Mouse (Mus musculus): ENCODE measurements at regions not wholly inside any gene's neighbourhood (a gene's known extent, or its start where the extent isn't known, plus 50 kb on each side); places are given as distances from the start of the nearest gene placed in this dataset.

- Histone ChIP-seq H3K27me3 (no peaks in the 10 kb centered on the region), H3K27ac (no peak overlapping the region), H3K4me1 (replicated peaks) (no peaks in the 10 kb centered on the region), H3K4me2 (replicated peaks) (no peak overlapping the region), H3K4me3 (replicated peaks) (no peak overlapping the region), H3K9me3 (no peaks in the 10 kb centered on the region), H3K9ac (replicated peaks) (no peak overlapping the region), H3K36me3 (no peaks in the 10 kb centered on the region)
- ATAC-seq, result no peak
- 86% methylated on average over 3 of the region's 3 CpGs for WGBS
Measured at GRCm38 (mm10) chr8:41556819-41557218, 139.9 kb upstream of the Frg1 start.

GRCm38 (mm10) chr8:41552747-41553534 is 136.1 kb upstream of the Frg1 start:
- Histone ChIP-seq H3K4me2 (replicated peaks) (no peak overlapping the region), H3K36me3 (no peaks in the 10 kb centered on the region), H3K9ac (replicated peaks) (no peak overlapping the region), H3K27ac (no peak overlapping the region), H3K4me3 (replicated peaks) (no peak overlapping the region), H3K27me3 (no peaks in the 10 kb centered on the region), H3K9me3 (no peaks in the 10 kb centered on the region), H3K4me1 (replicated peaks) (no peaks in the 10 kb centered on the region)
- no peak for ATAC-seq
- 81% methylated on average over 8 of the region's 8 CpGs for WGBS

- Histone ChIP-seq H3K4me1 (replicated peaks) (no peaks in the 10 kb centered on the region), H3K9ac (replicated peaks) (no peak overlapping the region), H3K4me3 (replicated peaks) (no peak overlapping the region), H3K36me3 (no peaks in the 10 kb centered on the region), H3K9me3 (no peaks in the 10 kb centered on the region), H3K4me2 (replicated peaks) (no peak overlapping the region), H3K27ac (no peak overlapping the region), H3K27me3 (no peaks in the 10 kb centered on the region)
- ATAC-seq, result no peak
- WGBS, result 86% methylated on average over 15 of the region's 15 CpGs
Measured at GRCm38 (mm10) chr8:41551925-41552414, 135.1 kb upstream of the Frg1 start.

GRCm38 (mm10) chr8:41550095-41550420 is 133.2 kb upstream of the Frg1 start:
- no peak for ATAC-seq
- H3K4me1 ChIP-seq (replicated peaks), result no peaks in the 10 kb centered on the region
- no peak overlapping the region for H3K4me3 ChIP-seq (replicated peaks)
- H3K27me3 ChIP-seq, result no peaks in the 10 kb centered on the region
- no peak overlapping the region for H3K27ac ChIP-seq
- H3K9me3 ChIP-seq, result no peaks in the 10 kb centered on the region
- 86% methylated on average over 2 of the region's 2 CpGs for WGBS
- no peak overlapping the region for H3K9ac ChIP-seq (replicated peaks)
- no peaks in the 10 kb centered on the region for H3K36me3 ChIP-seq
- no peak overlapping the region for H3K4me2 ChIP-seq (replicated peaks)

- ATAC-seq, result no peak
- H3K4me3 ChIP-seq (replicated peaks), result no peak overlapping the region
Measured at GRCm38 (mm10) chr8:41549220-41550094, 132.6 kb upstream of the Frg1 start.

GRCm38 (mm10) chr8:41547730-41548368 is 131.0 kb upstream of the Frg1 start:
- H3K27me3 ChIP-seq, result no peaks in the 10 kb centered on the region
- 92% methylated on average over 7 of the region's 7 CpGs for WGBS
- no peak overlapping the region for H3K27ac ChIP-seq
- no peak overlapping the region for H3K4me3 ChIP-seq (replicated peaks)
- H3K36me3 ChIP-seq, result no peaks in the 10 kb centered on the region
- no peaks in the 10 kb centered on the region for H3K4me1 ChIP-seq (replicated peaks)
- ATAC-seq, result no peak
- no peaks in the 10 kb centered on the region for H3K9me3 ChIP-seq
- H3K4me2 ChIP-seq (replicated peaks), result no peak overlapping the region
- H3K9ac ChIP-seq (replicated peaks), result no peak overlapping the region

More at GRCm38 (mm10) chr8:41549220-41550094, 132.6 kb upstream of the Frg1 start:
- Histone ChIP-seq H3K4me2 (replicated peaks) (no peak overlapping the region), H3K36me3 (no peaks in the 10 kb centered on the region), H3K9ac (replicated peaks) (no peak overlapping the region), H3K27me3 (no peaks in the 10 kb centered on the region), H3K9me3 (no peaks in the 10 kb centered on the region), H3K27ac (no peak overlapping the region), H3K4me1 (replicated peaks) (no peaks in the 10 kb centered on the region)
- WGBS, result 78% methylated on average over 25 of the region's 25 CpGs

GRCm38 (mm10) chr8:41532212-41532611 is 115.3 kb upstream of the Frg1 start:
- Histone ChIP-seq H3K9me3 (no peaks in the 10 kb centered on the region), H3K27me3 (no peaks in the 10 kb centered on the region), H3K4me1 (replicated peaks) (no peaks in the 10 kb centered on the region), H3K4me3 (replicated peaks) (no peak overlapping the region), H3K36me3 (no peaks in the 10 kb centered on the region), H3K27ac (no peak overlapping the region), H3K4me2 (replicated peaks) (no peak overlapping the region), H3K9ac (replicated peaks) (no peak overlapping the region)
- WGBS, result 89% methylated on average over 5 of the region's 5 CpGs
- ATAC-seq, result no peak

- no peak overlapping the region for H3K4me3 ChIP-seq (replicated peaks)
- no peaks in the 10 kb centered on the region for H3K27me3 ChIP-seq
- 90% methylated on average over 8 of the region's 8 CpGs for WGBS
- H3K4me2 ChIP-seq (replicated peaks), result no peak overlapping the region
- no peak overlapping the region for H3K27ac ChIP-seq
- no peaks in the 10 kb centered on the region for H3K36me3 ChIP-seq
- ATAC-seq, result no peak
- H3K9ac ChIP-seq (replicated peaks), result no peak overlapping the region
- no peaks in the 10 kb centered on the region for H3K9me3 ChIP-seq
- no peaks in the 10 kb centered on the region for H3K4me1 ChIP-seq (replicated peaks)
Measured at GRCm38 (mm10) chr8:41529581-41529980, 112.7 kb upstream of the Frg1 start.

- Histone ChIP-seq H3K27ac (no peak overlapping the region), H3K4me3 (replicated peaks) (no peak overlapping the region), H3K4me1 (replicated peaks) (no peaks in the 10 kb centered on the region), H3K27me3 (no peaks in the 10 kb centered on the region), H3K4me2 (replicated peaks) (no peak overlapping the region), H3K9me3 (no peaks in the 10 kb centered on the region), H3K36me3 (no peaks in the 10 kb centered on the region), H3K9ac (replicated peaks) (no peak overlapping the region)
- no peak for ATAC-seq
- WGBS, result 85% methylated on average over 7 of the region's 7 CpGs
Measured at GRCm38 (mm10) chr8:41526283-41526682, 109.4 kb upstream of the Frg1 start.

GRCm38 (mm10) chr8:41485163-41485562 is 68.3 kb upstream of the Frg1 start:
- no peaks in the 10 kb centered on the region for H3K4me1 ChIP-seq (replicated peaks)
- no peak for ATAC-seq
- no peaks in the 10 kb centered on the region for H3K9me3 ChIP-seq
- no peak overlapping the region for H3K4me3 ChIP-seq (replicated peaks)
- WGBS, result 88% methylated on average over 5 of the region's 5 CpGs
- no peak overlapping the region for H3K9ac ChIP-seq (replicated peaks)
- no peaks in the 10 kb centered on the region for H3K27me3 ChIP-seq
- H3K36me3 ChIP-seq, result no peaks in the 10 kb centered on the region
- no peak overlapping the region for H3K4me2 ChIP-seq (replicated peaks)
- H3K27ac ChIP-seq, result no peak overlapping the region

GRCm38 (mm10) chr8:41483297-41483696 is 66.4 kb upstream of the Frg1 start:
- H3K27ac ChIP-seq, result no peak overlapping the region
- no peaks in the 10 kb centered on the region for H3K36me3 ChIP-seq
- no peak overlapping the region for H3K4me2 ChIP-seq (replicated peaks)
- H3K4me3 ChIP-seq (replicated peaks), result no peak overlapping the region
- H3K9me3 ChIP-seq, result no peaks in the 10 kb centered on the region
- H3K9ac ChIP-seq (replicated peaks), result no peak overlapping the region
- H3K27me3 ChIP-seq, result no peaks in the 10 kb centered on the region
- ATAC-seq, result no peak
- no peaks in the 10 kb centered on the region for H3K4me1 ChIP-seq (replicated peaks)
- 64% methylated on average over 3 of the region's 3 CpGs for WGBS

Data from midbrain, embryonic 13.5 days (tissue).